Mouse (Mus musculus) cerebellum, postnatal 25 days (tissue): ENCODE data around the gene Serp2.

Source experiments
- DNase-seq, 2 experiments: peaks; one replicate each; pipeline ENCODE4 v3.0.0; 2021; ENCODE audit warnings: mixed read lengths in 2 of 2

Gene Serp2

DNA sequence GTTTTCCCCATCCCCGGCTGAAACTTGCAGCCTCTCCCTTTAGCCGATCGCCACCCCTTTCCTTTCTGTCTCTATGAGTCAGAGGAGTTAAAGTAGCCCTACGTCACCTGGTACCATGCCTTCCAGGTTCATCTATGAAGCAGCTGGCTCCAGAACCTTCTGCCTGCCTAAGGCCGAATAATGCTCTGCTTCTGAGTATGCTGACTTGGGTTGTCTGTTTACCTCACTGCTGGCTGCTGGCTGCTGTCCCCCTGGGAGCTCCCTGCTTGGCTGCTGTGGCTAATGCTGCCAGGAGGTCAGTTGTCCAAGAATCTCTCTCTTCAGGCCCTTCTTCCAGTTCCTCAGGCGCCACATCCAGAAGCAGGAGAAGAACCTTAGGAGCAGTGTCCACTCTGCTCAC, 30.2 kb downstream of the Serp2 start:
- no peak for DNase-seq

DNA sequence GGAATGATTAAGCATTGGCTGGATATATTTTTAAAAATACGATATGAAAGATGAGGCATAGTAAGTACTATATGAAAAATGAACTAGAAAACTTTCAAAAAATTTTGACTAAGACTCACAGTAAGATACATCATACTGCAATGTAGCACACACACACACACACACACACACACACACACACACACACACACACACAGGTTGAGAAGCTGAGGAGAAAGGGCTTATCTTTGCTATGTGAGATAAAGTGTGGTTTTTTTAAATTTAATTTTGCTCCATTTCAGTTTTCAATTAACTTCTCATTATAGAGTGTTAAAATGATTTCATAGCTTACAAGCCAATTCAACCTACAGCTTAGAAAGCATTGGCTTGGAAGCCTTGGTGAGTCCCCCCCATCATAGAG, 33.3 kb downstream of the Serp2 start:
- DNase-seq = no peak

GRCm38 (mm10) chr14:76521308-76521707, 35.4 kb downstream of the Serp2 start:
- DNase-seq = no peak

DNA sequence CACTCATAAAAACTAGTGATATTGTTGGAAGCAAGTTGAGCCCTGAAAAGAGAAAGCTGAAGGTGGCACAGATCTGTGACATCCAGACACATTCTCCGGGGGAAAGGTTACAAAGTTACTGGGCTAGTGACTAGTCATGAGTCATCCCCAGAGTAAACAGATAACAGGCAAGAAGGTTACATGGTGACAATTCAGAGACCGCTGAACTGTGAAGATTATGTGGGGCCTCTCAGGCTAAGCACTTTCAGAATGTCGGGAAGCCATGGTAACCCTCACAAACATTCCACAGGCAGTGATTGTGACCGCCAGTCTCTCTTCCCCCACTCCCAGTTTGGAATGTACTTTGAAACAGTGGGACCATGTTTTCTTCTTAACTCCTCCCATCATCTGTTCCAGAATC, 36.1 kb downstream of the Serp2 start:
- no peak for DNase-seq

- DNase-seq = no peak
These were observed 38.5 kb downstream of the Serp2 start for GRCm38 (mm10) chr14:76518217-76518616.

DNA sequence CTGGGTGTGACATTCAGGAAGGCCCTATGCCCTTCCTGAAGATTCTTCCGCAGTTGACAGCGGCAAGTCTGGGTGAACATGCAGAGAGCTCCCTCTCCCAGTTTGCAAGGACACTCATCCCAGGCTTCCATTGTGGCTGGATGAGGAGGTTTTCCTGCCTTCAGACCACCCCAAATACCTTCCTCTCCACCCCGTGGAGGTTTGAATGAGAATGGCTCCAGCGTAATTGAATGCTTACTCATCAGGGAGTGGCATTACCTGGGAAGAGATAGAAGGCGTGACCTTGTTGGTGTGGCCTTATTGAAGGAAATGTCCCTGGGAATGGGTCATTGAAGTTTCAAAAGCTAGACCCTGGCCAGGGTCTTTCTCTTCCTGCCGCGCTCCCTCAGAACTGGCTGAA, 41.1 kb downstream of the Serp2 start:
- DNase-seq = no peak

DNA sequence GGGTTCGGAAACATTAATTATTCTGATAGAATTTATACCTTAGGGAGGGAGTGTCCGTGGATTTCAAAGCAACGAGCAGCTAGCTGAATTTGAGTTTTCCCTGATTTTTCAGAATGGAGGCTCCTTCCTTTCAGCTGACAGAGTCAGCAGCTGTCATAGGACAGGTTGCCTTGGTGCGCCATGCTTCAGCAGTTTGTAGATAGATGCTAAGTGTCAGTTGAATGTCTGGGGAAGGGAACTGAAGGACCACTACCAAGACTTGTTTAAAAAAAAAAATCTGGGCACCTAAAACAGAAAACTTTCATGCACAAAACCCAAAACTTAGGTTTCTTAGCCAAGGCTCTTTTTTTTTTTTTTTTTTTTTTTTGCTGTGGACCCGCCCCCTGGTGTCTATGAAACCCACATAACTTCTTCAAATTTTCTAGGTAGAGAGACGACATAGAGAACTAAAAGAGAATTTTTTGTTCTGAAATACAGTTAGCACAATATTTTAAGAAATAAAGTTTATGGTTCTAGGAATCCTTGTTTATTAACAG, 42.6 kb downstream of the Serp2 start:
- no peak for DNase-seq

DNA sequence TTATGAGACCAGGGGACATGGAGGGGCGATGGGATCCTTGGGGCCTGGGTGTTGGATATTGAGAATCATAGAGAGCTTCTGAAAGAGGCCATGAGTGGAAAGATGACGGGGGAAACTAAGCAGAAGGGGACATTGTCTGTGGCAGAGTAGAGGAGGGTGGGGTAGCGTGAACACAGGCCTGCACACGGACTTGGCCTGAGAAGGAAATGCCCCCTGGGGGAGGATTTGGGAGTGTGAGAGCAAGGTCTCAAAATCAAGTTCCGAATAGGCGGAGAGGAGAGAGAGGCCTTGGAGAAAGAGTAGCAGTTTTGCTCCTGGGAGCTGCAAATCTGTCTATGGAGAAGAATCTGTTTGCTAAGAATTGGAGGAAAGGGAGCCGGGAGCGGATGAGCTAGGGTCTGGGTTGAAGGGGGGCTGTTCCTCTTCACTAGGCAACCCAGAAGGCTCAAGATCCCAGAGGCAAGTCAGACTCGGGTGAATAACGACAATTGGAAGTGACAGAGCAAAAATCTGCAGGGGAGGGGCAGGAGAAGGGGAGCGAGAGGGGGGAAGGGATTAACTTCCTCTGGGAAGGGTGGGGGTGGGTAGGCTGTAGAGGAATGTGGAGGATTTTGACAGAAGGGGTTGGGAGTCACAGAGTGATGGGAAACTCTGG, 43.2 kb downstream of the Serp2 start:
- DNase-seq = no peak

- no peak for DNase-seq
These were observed 44.7 kb downstream of the Serp2 start for GRCm38 (mm10) chr14:76511971-76512370.

DNA sequence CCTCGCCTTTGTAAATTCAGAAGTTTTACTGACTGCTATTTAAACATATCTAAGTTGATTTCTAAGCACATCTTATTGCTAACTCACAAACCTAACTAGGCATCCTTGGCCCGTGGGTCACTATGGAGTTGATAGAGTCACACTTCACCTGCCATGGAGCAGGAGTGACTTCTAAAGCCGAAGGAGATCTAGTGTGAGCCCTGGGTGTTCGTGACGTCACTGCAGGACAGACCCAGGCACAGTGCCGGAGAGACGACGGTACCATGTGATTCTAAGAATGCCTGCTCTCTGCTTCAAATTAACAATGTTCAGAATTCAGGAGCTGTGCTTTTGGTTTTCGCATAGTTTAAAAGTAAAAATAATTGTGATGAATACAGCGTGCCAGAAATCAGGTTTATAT, 48.0 kb downstream of the Serp2 start:
- no peak for DNase-seq

GRCm38 (mm10) chr14:76507804-76508500, 48.7 kb downstream of the Serp2 start:
- DNase-seq = no peak

DNA sequence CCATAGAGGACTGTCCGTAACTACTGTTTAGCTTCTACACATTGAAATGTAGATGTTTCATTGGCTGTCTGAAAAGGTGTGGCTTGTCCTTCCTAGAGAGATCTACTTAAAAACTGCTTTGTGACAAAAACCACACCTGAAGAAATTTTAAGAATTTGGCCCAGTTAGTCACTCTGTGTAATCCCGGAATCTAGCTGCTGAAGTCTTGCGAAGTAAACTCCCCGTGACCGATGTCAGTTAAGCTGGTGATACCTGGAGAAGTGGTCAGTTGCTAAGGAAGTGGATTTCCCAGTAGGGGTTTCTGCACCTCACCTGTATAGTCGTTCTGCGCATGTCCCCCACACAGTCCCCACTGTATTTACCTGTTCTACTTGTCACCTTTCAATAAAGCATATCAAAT, 49.3 kb downstream of the Serp2 start:
- DNase-seq = no peak

DNA sequence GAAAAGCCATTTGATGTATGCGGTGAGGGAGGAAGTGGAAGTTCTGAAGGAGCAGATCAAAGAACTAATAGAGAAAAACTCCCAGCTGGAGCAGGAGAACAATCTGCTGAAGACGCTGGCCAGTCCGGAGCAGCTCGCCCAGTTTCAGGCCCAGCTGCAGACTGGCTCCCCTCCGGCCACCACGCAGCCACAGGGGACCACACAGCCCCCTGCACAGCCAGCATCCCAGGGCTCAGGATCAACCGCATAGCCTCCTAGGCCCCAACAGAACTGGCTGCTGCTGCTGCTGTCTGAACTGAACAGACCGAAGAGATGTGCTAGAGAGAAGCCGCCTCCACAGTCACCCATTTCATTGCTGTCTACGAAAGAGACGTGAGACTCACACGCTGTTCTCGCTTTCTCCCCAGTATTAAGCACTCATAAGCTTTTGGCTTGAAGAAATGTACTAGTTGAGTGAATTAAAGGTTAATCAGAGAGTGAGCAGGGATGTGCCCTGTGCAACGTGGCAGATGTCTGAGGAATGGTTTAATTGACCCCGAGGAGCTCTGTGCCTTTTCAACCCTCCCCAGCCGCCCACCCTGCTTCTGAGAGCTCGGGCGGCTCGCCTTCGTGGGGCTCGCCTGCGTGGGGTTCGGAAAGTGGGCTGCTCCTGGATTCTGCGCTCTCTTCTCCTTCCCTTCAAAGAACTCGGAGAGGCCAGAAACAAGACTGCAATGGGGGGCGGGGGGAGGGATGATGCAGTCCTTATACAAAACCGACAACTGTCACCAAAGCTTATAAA, 50.1 kb downstream of the Serp2 start:
- DNase-seq = peak; percentile 51 to 60

- peak; percentile 91 to 95 for DNase-seq
These were observed 51.1 kb downstream of the Serp2 start for GRCm38 (mm10) chr14:76505439-76506220.

GRCm38 (mm10) chr14:76505101-76505438, 51.6 kb downstream of the Serp2 start:
- no peak for DNase-seq

GRCm38 (mm10) chr14:76504121-76504737, 52.5 kb downstream of the Serp2 start:
- DNase-seq = peak; percentile 96 to 97

- peak; percentile 31 to 58 for DNase-seq
These were observed 53.3 kb downstream of the Serp2 start for GRCm38 (mm10) chr14:76503231-76503851.

DNA sequence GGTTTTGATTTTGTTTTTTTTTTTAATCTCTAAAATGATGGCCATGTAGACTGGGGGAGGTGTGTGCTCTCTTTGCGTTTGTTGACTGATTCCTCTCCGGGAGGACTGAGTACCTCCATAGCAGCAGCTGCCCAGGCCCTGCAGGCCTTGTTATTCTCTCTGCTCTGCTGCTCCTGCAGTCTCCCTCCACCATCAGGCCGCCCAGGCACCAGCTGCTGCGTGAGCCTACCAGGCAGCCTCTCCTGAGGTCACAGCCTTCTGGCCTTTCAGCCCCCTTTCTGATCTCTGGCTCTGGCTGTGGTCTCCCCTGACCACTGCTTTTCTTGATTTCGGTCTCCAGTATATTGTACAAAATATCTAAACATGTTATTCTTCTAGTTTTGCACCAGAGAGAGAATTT, 56.7 kb downstream of the Serp2 start:
- peak in 1 of 2 experiments; percentile 55 for DNase-seq

DNA sequence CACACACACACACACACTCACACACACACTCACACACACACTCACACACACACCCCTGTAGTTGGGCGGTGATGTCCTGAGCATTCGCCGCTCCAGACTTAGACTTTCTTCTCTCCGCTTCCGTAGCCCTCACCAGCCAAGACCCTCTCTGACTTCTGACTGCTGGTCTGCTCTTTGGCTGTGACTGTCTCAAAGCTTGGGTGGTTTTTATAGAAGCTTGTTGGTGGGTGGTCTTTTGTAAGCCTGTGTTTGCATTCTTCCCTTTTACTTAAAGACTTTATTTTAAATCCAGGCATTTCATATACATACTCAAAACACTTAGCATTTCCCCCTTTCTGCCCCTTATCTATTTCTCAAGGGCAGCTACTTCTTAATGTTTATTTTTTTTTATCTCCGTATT, 57.2 kb downstream of the Serp2 start:
- DNase-seq = no peak

- no peak for DNase-seq
These were observed 58.5 kb downstream of the Serp2 start for GRCm38 (mm10) chr14:76498210-76498609.

DNA sequence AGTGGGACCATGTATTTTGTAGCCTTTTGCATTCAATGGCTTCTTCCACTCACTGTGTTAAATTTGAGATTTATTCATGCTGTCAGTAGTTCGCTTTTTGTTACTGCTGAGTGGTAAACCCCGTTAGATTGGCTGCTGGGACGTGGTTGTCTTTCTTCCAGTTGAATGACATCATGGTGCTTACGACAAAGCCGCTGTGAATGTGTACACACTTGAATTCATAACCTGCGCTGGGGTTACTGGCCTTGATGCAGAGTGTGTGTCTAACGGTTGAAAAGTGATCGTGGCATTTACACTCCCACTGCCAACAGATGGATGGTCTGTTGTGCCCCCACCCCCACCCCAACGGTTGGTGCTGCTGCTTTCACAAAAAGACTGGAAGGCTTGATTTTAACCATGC, 59.5 kb downstream of the Serp2 start:
- DNase-seq = no peak

DNA sequence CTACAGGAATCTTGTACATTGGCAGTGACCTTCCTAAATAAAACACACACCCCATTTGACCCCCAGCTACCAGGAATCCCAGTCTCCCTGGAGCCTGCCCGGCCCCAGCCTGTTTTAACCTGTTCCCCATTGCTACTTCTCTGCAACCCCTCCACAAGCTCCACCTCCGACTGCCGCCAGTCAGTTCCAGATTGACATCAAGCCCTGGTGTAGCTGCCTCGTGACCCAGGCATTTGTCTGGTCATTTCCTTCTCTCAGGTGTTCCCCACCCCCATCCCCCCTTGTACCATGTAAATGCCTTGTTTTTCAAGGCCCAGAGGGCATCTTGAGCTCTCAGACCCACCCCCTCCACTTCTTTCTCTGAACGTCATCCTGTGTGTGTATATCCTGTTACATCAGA, 61.7 kb downstream of the Serp2 start:
- DNase-seq = no peak
